Mouse (Mus musculus): ENCODE measurements around the gene Zfp423.

GRCm38 (mm10) chr8:87783198-87783597, 176.2 kb downstream of the Zfp423 start:
- TF ChIP-seq CTCF (IDR thresholded peaks at IDR 0.05; ENCODE audit: borderline replicate concordance, control insufficient read depth, extremely low read depth, insufficient read depth, low read length, poor library complexity) (no peak), POLR2A (IDR thresholded peaks at IDR 0.05; ENCODE audit: control insufficient read depth, extremely low read depth, insufficient read depth, low read length, poor library complexity) (no peak)
